Mouse (Mus musculus): ENCODE data around the gene C8b.

DNA sequence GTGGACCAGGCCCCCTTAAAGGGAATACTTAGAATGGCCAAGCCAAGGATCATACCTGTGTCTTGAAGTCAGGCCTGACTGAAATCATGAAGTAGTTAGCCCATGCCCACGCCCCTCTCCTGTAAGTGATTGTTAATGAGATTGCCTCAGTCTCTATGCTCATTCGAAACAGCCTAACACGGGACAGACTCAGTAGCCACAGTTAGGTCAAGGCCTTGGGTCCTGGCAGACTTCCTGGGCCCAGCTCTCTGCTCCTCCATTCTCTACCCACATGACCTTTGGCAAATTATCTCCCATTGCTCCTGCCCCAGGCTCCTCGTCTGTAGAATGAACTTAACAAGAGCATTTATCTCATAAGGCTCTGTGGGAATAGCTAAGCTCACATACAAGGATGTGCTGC lies 52.9 kb downstream of the C8b start:
- no peak for TF ChIP-seq ZNF384 (IDR thresholded peaks at IDR 0.05; ENCODE audit: low read depth, low read length)
- TF ChIP-seq CHD2 (IDR thresholded peaks at IDR 0.05; ENCODE audit: low read depth, low read length): no peak
